Mouse (Mus musculus): ENCODE data around the gene Slc25a12. TPM values are rescaled to one million over a fixed set of nuclear protein-coding genes. Genes with fewer than 3 reads are reported as not detected.
"Not testable (repeated sequence)": the region's sequence is repeated elsewhere in the genome, so short reads cannot be mapped to it uniquely, and the experiment has no call there.

Slc25a12 gene
- polyA plus RNA-seq, 1 experiment from 2014 or later, result 29.1 TPM

DNA sequence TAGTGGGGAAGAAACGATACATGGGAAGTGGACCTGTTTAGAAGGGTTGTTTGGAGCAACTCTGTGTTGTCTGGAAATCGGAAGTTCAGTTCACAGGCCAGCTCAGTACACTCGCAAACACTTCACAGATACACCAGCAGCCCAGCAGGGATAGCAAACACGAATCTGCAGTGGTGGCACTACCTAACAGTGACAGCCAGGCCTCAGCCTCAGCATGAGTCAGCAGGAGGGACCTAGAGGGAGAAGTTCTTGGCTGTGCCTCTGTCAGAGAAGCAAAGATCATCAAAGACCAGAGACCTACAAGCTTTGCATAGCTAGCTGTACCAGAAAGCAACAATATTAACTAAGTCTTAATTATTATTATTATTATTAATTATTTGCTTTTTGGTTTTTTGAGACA is 14.4 kb upstream of the Slc25a12 start:
- H3K36me3 ChIP-seq (ENCODE audit: insufficient read depth), result no peaks in the 10 kb centered on the region
- no peaks in the 10 kb centered on the region for H3K9me3 ChIP-seq (ENCODE audit: low read depth, low read length)
- no peaks in the 10 kb centered on the region for H3K4me1 ChIP-seq (ENCODE audit: insufficient read depth)
- no peak for ATAC-seq (ENCODE audit: insufficient read depth)
- H3K4me3 ChIP-seq (ENCODE audit: low read depth, low read length), result no peak overlapping the region
- H3K4me2 ChIP-seq, result no peak overlapping the region
- no peak for DNase-seq
- no peaks in the 10 kb centered on the region for H3K27me3 ChIP-seq (ENCODE audit: insufficient read depth, low read length)
- no peak overlapping the region for H3K27ac ChIP-seq (ENCODE audit: low read depth)
- TF ChIP-seq CTCF (IDR thresholded peaks at IDR 0.05; ENCODE audit: low read depth), result no peak
- H3K9ac ChIP-seq, result no peak overlapping the region
- 61% methylated on average over 4 of the region's 4 CpGs for WGBS

DNA sequence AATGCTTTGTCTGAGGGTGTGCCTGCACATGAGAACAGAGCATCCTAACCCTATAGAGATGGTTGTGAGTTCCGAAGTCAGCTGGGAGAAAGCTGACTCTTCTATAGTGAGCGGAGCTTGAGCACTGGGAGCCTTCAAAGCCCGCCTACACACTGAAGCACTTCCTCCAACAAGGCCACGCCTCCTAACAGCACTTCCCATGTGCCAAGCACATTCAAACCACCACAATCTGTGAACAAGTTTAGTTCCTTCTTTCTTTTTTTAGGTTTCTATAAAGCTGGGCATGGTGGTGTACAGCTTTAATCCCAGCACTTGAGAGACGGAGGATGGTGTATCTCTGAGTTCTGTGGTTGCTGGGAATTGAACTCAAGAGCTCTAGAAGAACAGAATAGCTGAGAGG is 9.9 kb upstream of the Slc25a12 start:
- no peak overlapping the region for H3K9ac ChIP-seq
- no peak overlapping the region for H3K4me3 ChIP-seq (ENCODE audit: low read depth, low read length)
- H3K27me3 ChIP-seq (ENCODE audit: insufficient read depth, low read length), result no peaks in the 10 kb centered on the region
- H3K9me3 ChIP-seq (ENCODE audit: low read depth, low read length), result no peaks in the 10 kb centered on the region
- H3K4me1 ChIP-seq (ENCODE audit: insufficient read depth), result no peaks in the 10 kb centered on the region
- no peak for TF ChIP-seq CTCF (IDR thresholded peaks at IDR 0.05; ENCODE audit: low read depth)
- H3K36me3 ChIP-seq (ENCODE audit: insufficient read depth), result no peaks in the 10 kb centered on the region
- ATAC-seq (ENCODE audit: insufficient read depth) (no peak), DNase-seq (no peak)
- H3K27ac ChIP-seq (ENCODE audit: low read depth), result no peak overlapping the region
- WGBS, result 84% methylated on average over 5 of the region's 5 CpGs
- no peak overlapping the region for H3K4me2 ChIP-seq

DNA sequence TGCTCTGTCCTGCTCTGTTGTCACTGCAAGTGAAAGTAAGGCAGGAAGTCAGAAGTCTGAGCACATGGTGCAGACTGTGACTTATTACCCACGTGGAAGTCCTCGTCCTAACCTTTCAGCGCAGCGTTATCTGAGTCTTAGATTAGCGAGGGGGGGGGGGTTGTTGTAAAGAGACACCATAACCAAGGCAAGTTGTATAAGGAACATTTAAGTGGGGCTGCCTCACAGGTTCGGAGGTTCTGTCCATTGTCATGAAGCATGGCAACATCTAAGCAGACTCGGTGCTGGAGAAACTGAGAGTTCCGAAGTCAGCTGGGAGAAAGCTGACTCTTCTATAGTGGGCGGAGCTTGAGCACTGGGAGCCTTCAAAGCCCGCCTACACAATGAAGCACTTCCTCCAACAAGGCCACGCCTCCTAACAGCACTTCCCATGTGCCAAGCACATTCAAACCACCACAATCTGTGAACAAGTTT is 8.9 kb upstream of the Slc25a12 start:
- no peaks in the 10 kb centered on the region for H3K27me3 ChIP-seq (ENCODE audit: insufficient read depth, low read length)
- ATAC-seq (ENCODE audit: insufficient read depth) (peak; percentile 54; the same call in 1 of the 2 replicates), DNase-seq (peak; percentile 53)
- TF ChIP-seq CTCF (IDR thresholded peaks at IDR 0.05; ENCODE audit: low read depth), result no peak
- H3K9ac ChIP-seq, result no peak overlapping the region
- no peaks in the 10 kb centered on the region for H3K4me1 ChIP-seq (ENCODE audit: insufficient read depth)
- H3K9me3 ChIP-seq (ENCODE audit: low read depth, low read length), result no peaks in the 10 kb centered on the region
- H3K36me3 ChIP-seq (ENCODE audit: insufficient read depth), result no peaks in the 10 kb centered on the region
- no peak overlapping the region for H3K27ac ChIP-seq (ENCODE audit: low read depth)
- H3K4me3 ChIP-seq (ENCODE audit: low read depth, low read length), result no peak overlapping the region
- 32% methylated on average over 11 of the region's 11 CpGs for WGBS
- peak overlapping the region; percentile 43 for H3K4me2 ChIP-seq

DNA sequence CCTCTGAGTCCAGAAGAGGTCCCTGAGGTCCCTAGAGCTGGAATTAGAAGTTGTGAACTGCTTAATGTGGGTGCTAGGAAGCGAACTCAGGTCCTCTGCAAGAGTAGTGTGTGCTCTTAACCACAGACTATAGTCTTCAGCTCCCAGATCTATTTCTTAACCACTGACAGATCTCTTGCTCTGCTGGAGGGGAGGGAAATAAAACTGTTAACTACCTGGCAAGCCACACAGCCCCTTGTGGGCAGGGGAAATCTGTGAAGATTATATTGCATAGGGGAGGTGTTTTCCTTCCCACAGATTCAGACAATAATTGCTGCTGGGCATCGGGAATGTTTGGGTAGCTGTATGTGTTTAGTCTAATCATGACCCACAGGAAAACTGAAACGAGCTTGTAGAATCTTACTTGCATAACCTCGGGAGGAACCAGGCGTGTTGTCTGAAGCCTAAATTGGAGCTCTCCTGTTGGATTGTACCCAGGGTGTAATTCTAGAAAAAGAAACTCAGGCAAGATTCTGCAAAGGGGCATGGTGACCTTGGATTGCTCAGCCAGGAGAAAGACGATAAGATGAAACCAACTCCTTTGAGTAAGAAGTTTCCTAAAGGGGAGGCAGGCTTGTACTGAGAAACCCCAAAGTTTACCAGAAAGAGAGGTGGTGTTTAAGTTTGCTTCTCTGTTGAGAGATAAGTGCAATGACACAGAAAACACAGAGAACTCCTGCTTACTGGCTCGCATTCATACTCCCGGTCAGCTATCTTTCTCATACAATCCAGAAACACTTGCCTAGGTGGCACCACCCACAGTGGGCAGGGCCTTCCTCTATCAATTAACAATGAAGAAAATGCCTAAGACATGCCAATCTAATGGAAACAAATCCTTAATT is 7.0 kb upstream of the Slc25a12 start:
- Histone ChIP-seq H3K9ac (no peak overlapping the region), H3K4me3 (ENCODE audit: low read depth, low read length) (no peak overlapping the region), H3K9me3 (ENCODE audit: low read depth, low read length) (no peaks in the 10 kb centered on the region), H3K36me3 (ENCODE audit: insufficient read depth) (no peaks in the 10 kb centered on the region), H3K4me1 (ENCODE audit: insufficient read depth) (no peaks in the 10 kb centered on the region), H3K27me3 (ENCODE audit: insufficient read depth, low read length) (no peaks in the 10 kb centered on the region), H3K27ac (ENCODE audit: low read depth) (no peak overlapping the region), H3K4me2 (no peak overlapping the region)
- no peak for TF ChIP-seq CTCF (IDR thresholded peaks at IDR 0.05; ENCODE audit: low read depth)
- WGBS, result 57% methylated on average over 8 of the region's 8 CpGs
- DNase-seq, result no peak
- ATAC-seq (ENCODE audit: insufficient read depth), result no peak

DNA sequence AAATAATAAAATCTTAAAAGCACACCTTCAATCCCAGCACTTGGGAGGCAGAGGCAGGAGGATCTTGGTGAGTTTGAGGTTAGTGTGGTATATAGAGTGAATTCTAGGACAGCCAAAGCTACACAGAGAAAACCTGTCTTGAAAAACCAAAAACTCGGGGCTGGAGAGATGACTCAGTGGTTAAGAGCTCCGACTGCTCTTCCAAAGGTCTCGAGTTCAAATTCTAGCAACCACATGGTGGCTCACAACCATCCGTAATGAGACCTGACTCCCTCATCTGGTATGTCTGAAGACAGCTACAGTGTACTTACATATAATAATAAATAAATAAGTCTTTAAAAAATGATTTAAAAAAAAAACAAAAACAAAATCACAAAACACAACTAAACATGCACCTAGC is 4.7 kb upstream of the Slc25a12 start:
- H3K9me3 ChIP-seq (ENCODE audit: low read depth, low read length); H3K4me1 ChIP-seq (ENCODE audit: insufficient read depth); DNase-seq; H3K9ac ChIP-seq; H3K4me3 ChIP-seq (ENCODE audit: low read depth, low read length); H3K27me3 ChIP-seq (ENCODE audit: insufficient read depth, low read length); H3K27ac ChIP-seq (ENCODE audit: low read depth); H3K36me3 ChIP-seq (ENCODE audit: insufficient read depth); H3K4me2 ChIP-seq; ATAC-seq (ENCODE audit: insufficient read depth): not testable (repeated sequence)
- WGBS, result 83% methylated on average over 4 of the region's 4 CpGs

DNA sequence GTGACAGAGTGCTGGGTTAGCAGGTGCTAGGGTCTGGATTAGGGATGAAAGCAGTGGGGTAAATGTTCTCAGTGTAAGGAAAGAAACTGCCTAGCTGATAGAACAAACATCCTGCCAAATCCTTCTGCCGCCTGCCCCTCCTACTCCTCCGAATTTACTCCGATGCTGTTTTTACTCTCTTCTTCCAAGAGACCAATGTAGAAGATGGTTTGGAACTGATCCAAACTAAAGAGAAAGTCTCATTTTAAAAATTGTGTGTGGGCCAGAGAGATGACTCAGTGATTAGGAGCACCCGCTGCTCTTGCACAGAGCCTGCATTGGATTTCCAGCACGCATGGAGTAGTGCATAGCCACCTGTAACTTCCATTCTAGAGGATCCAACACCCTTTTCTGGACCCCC is 4.2 kb upstream of the Slc25a12 start:
- Histone ChIP-seq H3K9me3 (ENCODE audit: low read depth, low read length) (no peaks in the 10 kb centered on the region), H3K4me1 (ENCODE audit: insufficient read depth) (peaks cover 2% of the 10 kb centered on the region; the same call in 1 of the 2 replicates), H3K4me2 (no peak overlapping the region), H3K27me3 (ENCODE audit: insufficient read depth, low read length) (no peaks in the 10 kb centered on the region), H3K36me3 (ENCODE audit: insufficient read depth) (no peaks in the 10 kb centered on the region), H3K27ac (ENCODE audit: low read depth) (no peak overlapping the region), H3K9ac (no peak overlapping the region), H3K4me3 (ENCODE audit: low read depth, low read length) (no peak overlapping the region)
- TF ChIP-seq CTCF (IDR thresholded peaks at IDR 0.05; ENCODE audit: low read depth), result no peak
- DNase-seq (peak; percentile 28), ATAC-seq (ENCODE audit: insufficient read depth) (no peak)
- 53% methylated on average over 5 of the region's 5 CpGs for WGBS

DNA sequence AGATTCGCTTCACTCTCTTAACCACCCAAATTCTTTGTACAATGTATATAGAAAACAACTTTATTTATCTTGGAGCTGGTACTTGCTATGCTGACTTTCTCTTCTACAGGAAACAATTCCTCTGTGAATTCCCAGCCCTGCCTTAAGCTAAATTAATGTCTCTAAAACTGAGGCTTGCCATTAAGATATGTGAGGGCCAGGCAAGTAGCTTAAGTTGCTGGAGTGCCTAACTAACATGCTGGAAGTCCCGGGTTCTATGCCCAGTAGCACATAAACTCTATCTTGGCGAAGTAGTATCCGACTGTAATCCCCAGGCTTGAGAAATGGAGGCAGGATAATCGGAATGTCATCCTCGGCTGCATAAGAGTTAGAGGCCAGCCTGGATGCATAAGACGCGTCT is 537 bp upstream of the Slc25a12 start:
- peak; percentile 11 for DNase-seq
- no peak overlapping the region for H3K9ac ChIP-seq
- no peak for ATAC-seq (ENCODE audit: insufficient read depth)
- peaks cover 3% of the 10 kb centered on the region; the same call in 1 of the 2 replicates for H3K4me1 ChIP-seq (ENCODE audit: insufficient read depth)
- peak overlapping the region; percentile 79 for H3K4me2 ChIP-seq
- no peaks in the 10 kb centered on the region for H3K27me3 ChIP-seq (ENCODE audit: insufficient read depth, low read length)
- H3K36me3 ChIP-seq (ENCODE audit: insufficient read depth), result no peaks in the 10 kb centered on the region
- no peak overlapping the region for H3K27ac ChIP-seq (ENCODE audit: low read depth)
- peak overlapping the region; percentile 72 for H3K4me3 ChIP-seq (ENCODE audit: low read depth, low read length)
- no peak for TF ChIP-seq CTCF (IDR thresholded peaks at IDR 0.05; ENCODE audit: low read depth)
- WGBS, result 33% methylated on average over 8 of the region's 8 CpGs
- no peaks in the 10 kb centered on the region for H3K9me3 ChIP-seq (ENCODE audit: low read depth, low read length)

Measured in lung, embryonic 14.5 days (tissue).